Mouse (Mus musculus): ENCODE data around the gene Frrs1. TPM values are rescaled to one million over a fixed set of nuclear protein-coding genes. Genes with fewer than 3 reads are reported as not detected.

The Frrs1 gene
- polyA plus RNA-seq, 1 experiment: 23.4 TPM

GRCm38 (mm10) chr3:116891436-116892205 is 32.4 kb downstream of the Frrs1 start:
- Histone ChIP-seq H3K4me3 (replicated peaks; ENCODE audit: extremely low read depth, low read depth, low read length) (no peak overlapping the region), H3K4me1 (ENCODE audit: control insufficient read depth, insufficient read depth, low read length) (no peaks in the 10 kb centered on the region)
- TF ChIP-seq CTCF (IDR thresholded peaks at IDR 0.05; ENCODE audit: insufficient read depth, low read length): no peak
- no peak for TF ChIP-seq POLR2A (IDR thresholded peaks at IDR 0.05; ENCODE audit: borderline replicate concordance, extremely low read depth, low read depth, low read length)
- WGBS: 93% methylated on average over 17 of the region's 17 CpGs
- no peak for DNase-seq

- no peak overlapping the region for H3K4me3 ChIP-seq (replicated peaks; ENCODE audit: extremely low read depth, low read depth, low read length)
- no peak for DNase-seq
- no peak for TF ChIP-seq POLR2A (IDR thresholded peaks at IDR 0.05; ENCODE audit: borderline replicate concordance, extremely low read depth, low read depth, low read length)
- TF ChIP-seq CTCF (IDR thresholded peaks at IDR 0.05; ENCODE audit: insufficient read depth, low read length): no peak
- 97% methylated on average over 6 of the region's 6 CpGs for WGBS
- H3K4me1 ChIP-seq (ENCODE audit: control insufficient read depth, insufficient read depth, low read length): no peaks in the 10 kb centered on the region
Measured at GRCm38 (mm10) chr3:116892206-116892563, 32.9 kb downstream of the Frrs1 start.

- DNase-seq: no peak
- H3K4me1 ChIP-seq (ENCODE audit: control insufficient read depth, insufficient read depth, low read length): no peaks in the 10 kb centered on the region
- H3K4me3 ChIP-seq (replicated peaks; ENCODE audit: extremely low read depth, low read depth, low read length): no peak overlapping the region
- TF ChIP-seq POLR2A (IDR thresholded peaks at IDR 0.05; ENCODE audit: borderline replicate concordance, extremely low read depth, low read depth, low read length) (no peak), CTCF (IDR thresholded peaks at IDR 0.05; ENCODE audit: insufficient read depth, low read length) (no peak)
- WGBS: 68% methylated on average over 9 of the region's 9 CpGs
Measured at GRCm38 (mm10) chr3:116892872-116893271, 33.6 kb downstream of the Frrs1 start.

GRCm38 (mm10) chr3:116904158-116904557 is 44.9 kb downstream of the Frrs1 start:
- peak; percentile 67 for DNase-seq
- H3K4me3 ChIP-seq (replicated peaks; ENCODE audit: extremely low read depth, low read depth, low read length): no peak overlapping the region
- no peak for TF ChIP-seq POLR2A (IDR thresholded peaks at IDR 0.05; ENCODE audit: borderline replicate concordance, extremely low read depth, low read depth, low read length)
- TF ChIP-seq CTCF (IDR thresholded peaks at IDR 0.05; ENCODE audit: insufficient read depth, low read length): peak; percentile 45
- 26% methylated on average over 6 of the region's 6 CpGs for WGBS
- H3K4me1 ChIP-seq (ENCODE audit: control insufficient read depth, insufficient read depth, low read length): no peaks in the 10 kb centered on the region

GRCm38 (mm10) chr3:116905898-116906297 is 46.6 kb downstream of the Frrs1 start:
- 81% methylated on average over 16 of the region's 16 CpGs for WGBS
- DNase-seq: no peak
- Histone ChIP-seq H3K4me3 (replicated peaks; ENCODE audit: extremely low read depth, low read depth, low read length) (no peak overlapping the region), H3K4me1 (ENCODE audit: control insufficient read depth, insufficient read depth, low read length) (no peaks in the 10 kb centered on the region)
- TF ChIP-seq CTCF (IDR thresholded peaks at IDR 0.05; ENCODE audit: insufficient read depth, low read length): no peak
- TF ChIP-seq POLR2A (IDR thresholded peaks at IDR 0.05; ENCODE audit: borderline replicate concordance, extremely low read depth, low read depth, low read length): no peak

- Histone ChIP-seq H3K4me3 (replicated peaks; ENCODE audit: extremely low read depth, low read depth, low read length) (no peak overlapping the region), H3K4me1 (ENCODE audit: control insufficient read depth, insufficient read depth, low read length) (no peaks in the 10 kb centered on the region)
- DNase-seq: no peak
- WGBS: 66% methylated on average over 9 of the region's 9 CpGs
- TF ChIP-seq CTCF (IDR thresholded peaks at IDR 0.05; ENCODE audit: insufficient read depth, low read length) (no peak), POLR2A (IDR thresholded peaks at IDR 0.05; ENCODE audit: borderline replicate concordance, extremely low read depth, low read depth, low read length) (no peak)
Measured at GRCm38 (mm10) chr3:116906596-116906995, 47.3 kb downstream of the Frrs1 start.

GRCm38 (mm10) chr3:116914374-116914773 is 55.1 kb downstream of the Frrs1 start:
- TF ChIP-seq POLR2A (IDR thresholded peaks at IDR 0.05; ENCODE audit: borderline replicate concordance, extremely low read depth, low read depth, low read length) (no peak), CTCF (IDR thresholded peaks at IDR 0.05; ENCODE audit: insufficient read depth, low read length) (no peak)

GRCm38 (mm10) chr3:116914931-116915330 is 55.7 kb downstream of the Frrs1 start:
- no peak for DNase-seq
- H3K4me3 ChIP-seq (replicated peaks; ENCODE audit: extremely low read depth, low read depth, low read length): no peak overlapping the region
- TF ChIP-seq POLR2A (IDR thresholded peaks at IDR 0.05; ENCODE audit: borderline replicate concordance, extremely low read depth, low read depth, low read length) (no peak), CTCF (IDR thresholded peaks at IDR 0.05; ENCODE audit: insufficient read depth, low read length) (no peak)
- no peaks in the 10 kb centered on the region for H3K4me1 ChIP-seq (ENCODE audit: control insufficient read depth, insufficient read depth, low read length)
- WGBS: 58% methylated on average over 3 of the region's 3 CpGs

More at GRCm38 (mm10) chr3:116914374-116914773, 55.1 kb downstream of the Frrs1 start:
- Histone ChIP-seq H3K4me3 (replicated peaks; ENCODE audit: extremely low read depth, low read depth, low read length) (no peak overlapping the region), H3K4me1 (ENCODE audit: control insufficient read depth, insufficient read depth, low read length) (no peaks in the 10 kb centered on the region)
- DNase-seq: no peak
- 76% methylated on average over 6 of the region's 6 CpGs for WGBS

- TF ChIP-seq POLR2A (IDR thresholded peaks at IDR 0.05; ENCODE audit: borderline replicate concordance, extremely low read depth, low read depth, low read length) (no peak), CTCF (IDR thresholded peaks at IDR 0.05; ENCODE audit: insufficient read depth, low read length) (no peak)
- no peak overlapping the region for H3K4me3 ChIP-seq (replicated peaks; ENCODE audit: extremely low read depth, low read depth, low read length)
- no peaks in the 10 kb centered on the region; the same call in 1 of the 2 replicates for H3K4me1 ChIP-seq (ENCODE audit: control insufficient read depth, insufficient read depth, low read length)
- no peak for DNase-seq
- 92% methylated on average over 4 of the region's 4 CpGs for WGBS
Measured at GRCm38 (mm10) chr3:116917016-116917415, 57.8 kb downstream of the Frrs1 start.

GRCm38 (mm10) chr3:116921535-116921934 is 62.3 kb downstream of the Frrs1 start:
- Histone ChIP-seq H3K4me3 (replicated peaks; ENCODE audit: extremely low read depth, low read depth, low read length) (no peak overlapping the region), H3K4me1 (ENCODE audit: control insufficient read depth, insufficient read depth, low read length) (no peaks in the 10 kb centered on the region; the same call in 1 of the 2 replicates)
- DNase-seq: no peak
- 47% methylated on average over 3 of the region's 3 CpGs for WGBS
- TF ChIP-seq POLR2A (IDR thresholded peaks at IDR 0.05; ENCODE audit: borderline replicate concordance, extremely low read depth, low read depth, low read length): no peak
- no peak for TF ChIP-seq CTCF (IDR thresholded peaks at IDR 0.05; ENCODE audit: insufficient read depth, low read length)

Measured in lung, adult 2 months (tissue).